Mouse (Mus musculus): Measurements from ENCODE around the gene Tcam1. TPM values are rescaled to one million over a fixed set of nuclear protein-coding genes. Genes with fewer than 3 reads are reported as not detected.

The Tcam1 gene
- polyA plus RNA-seq, 1 experiment: not detected

DNA sequence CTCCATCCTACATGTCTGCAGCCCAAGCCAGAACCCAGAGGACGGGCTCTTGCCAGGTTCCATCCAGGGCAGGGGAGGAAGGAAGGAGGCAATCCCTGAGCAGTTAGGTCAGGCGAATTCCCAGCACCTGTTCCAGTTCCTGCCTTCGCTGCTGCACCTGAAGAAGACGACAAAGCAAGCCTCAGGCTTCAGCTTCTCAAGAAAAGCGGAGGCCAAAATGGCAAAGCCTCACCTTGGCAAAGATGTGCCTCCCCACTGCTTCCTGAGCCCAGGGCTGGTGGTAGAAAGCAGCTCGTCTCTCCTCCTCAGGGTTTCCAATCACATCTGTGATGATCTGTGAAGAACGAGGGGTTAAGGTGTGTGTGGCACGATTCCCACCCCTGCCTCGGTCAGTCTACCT lies 12.5 kb upstream of the Tcam1 start:
- no peak overlapping the region for H3K27ac ChIP-seq (ENCODE audit: insufficient read depth, low read depth, low read length)
- WGBS: 89% methylated on average over 9 of the region's 9 CpGs
- peaks cover 24% of the 10 kb centered on the region for H3K4me1 ChIP-seq (ENCODE audit: control insufficient read depth, insufficient read depth, low read length)
- TF ChIP-seq CTCF (IDR thresholded peaks at IDR 0.05; ENCODE audit: insufficient read depth, low read depth, low read length) (no peak), POLR2A (IDR thresholded peaks at IDR 0.05; ENCODE audit: insufficient read depth, low read depth, low read length) (no peak)
- no peak overlapping the region for H3K4me3 ChIP-seq (ENCODE audit: insufficient read depth, low read depth, low read length)

DNA sequence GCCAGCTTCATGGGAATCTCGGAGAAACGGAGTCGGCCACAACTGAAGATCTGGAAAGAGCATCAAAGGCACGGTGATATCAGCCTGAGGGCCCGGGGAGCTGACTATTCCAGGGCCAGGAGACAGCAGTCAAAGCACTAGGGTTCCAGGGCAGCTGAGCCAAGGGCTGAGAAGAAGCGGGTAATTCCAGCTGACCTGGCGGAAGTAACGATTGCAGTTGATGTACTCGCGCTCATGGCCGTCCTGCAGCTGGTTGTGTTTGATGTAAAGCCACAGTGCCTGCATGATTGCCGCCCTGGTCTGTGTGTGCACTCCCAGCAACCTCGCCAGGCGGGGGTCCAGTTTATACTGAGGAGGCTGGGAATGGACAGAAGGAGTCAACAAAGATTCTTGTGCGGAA lies 11.5 kb upstream of the Tcam1 start:
- Histone ChIP-seq H3K4me1 (ENCODE audit: control insufficient read depth, insufficient read depth, low read length) (peaks cover 29% of the 10 kb centered on the region), H3K4me3 (ENCODE audit: insufficient read depth, low read depth, low read length) (no peak overlapping the region), H3K27ac (ENCODE audit: insufficient read depth, low read depth, low read length) (no peak overlapping the region)
- TF ChIP-seq CTCF (IDR thresholded peaks at IDR 0.05; ENCODE audit: insufficient read depth, low read depth, low read length) (no peak), POLR2A (IDR thresholded peaks at IDR 0.05; ENCODE audit: insufficient read depth, low read depth, low read length) (no peak)
- 83% methylated on average over 15 of the region's 15 CpGs for WGBS

DNA sequence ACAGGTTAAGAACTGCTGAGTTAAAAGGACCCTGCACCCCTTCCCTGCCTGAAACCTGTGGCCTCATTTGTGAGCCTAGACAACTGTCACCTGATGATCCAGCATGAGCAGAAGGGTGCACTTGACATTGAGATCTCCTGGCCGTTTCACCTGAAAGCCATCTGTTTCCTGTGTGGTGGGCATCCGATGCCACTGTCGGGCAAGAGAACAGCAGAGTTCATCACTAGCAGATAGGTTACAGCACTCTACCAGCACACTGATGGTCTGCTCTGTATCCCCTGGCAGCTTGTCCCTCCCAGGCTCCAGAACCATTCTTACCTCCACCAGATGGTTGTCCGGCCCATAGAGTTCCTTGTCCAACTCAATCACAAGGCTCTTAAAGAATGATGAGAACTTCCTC lies 10.9 kb upstream of the Tcam1 start:
- peaks cover 31% of the 10 kb centered on the region for H3K4me1 ChIP-seq (ENCODE audit: control insufficient read depth, insufficient read depth, low read length)
- WGBS: 93% methylated on average over 4 of the region's 4 CpGs
- no peak for TF ChIP-seq CTCF (IDR thresholded peaks at IDR 0.05; ENCODE audit: insufficient read depth, low read depth, low read length)
- no peak for TF ChIP-seq POLR2A (IDR thresholded peaks at IDR 0.05; ENCODE audit: insufficient read depth, low read depth, low read length)
- H3K27ac ChIP-seq (ENCODE audit: insufficient read depth, low read depth, low read length): no peak overlapping the region
- no peak overlapping the region for H3K4me3 ChIP-seq (ENCODE audit: insufficient read depth, low read depth, low read length)

DNA sequence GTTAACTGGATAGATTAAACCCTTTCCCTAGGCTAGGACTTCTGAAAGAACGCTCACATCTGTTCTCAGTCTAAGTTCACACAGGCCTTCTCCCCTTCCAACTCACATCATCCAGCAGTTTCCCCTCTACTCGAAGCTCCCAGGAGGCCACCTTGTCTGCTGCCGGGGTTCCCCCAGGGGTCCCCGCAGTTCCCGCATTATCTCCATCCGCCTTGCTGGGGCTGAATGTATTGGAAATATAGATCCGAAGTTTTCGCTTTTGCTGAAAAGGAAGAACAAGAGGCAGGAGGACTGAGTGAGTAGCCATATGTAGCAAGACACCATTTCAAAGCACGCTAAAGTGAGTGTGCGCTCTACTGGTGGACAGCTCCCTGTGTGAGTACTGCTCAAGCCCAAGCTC lies 10.0 kb upstream of the Tcam1 start:
- peaks cover 30% of the 10 kb centered on the region for H3K4me1 ChIP-seq (ENCODE audit: control insufficient read depth, insufficient read depth, low read length)
- TF ChIP-seq POLR2A (IDR thresholded peaks at IDR 0.05; ENCODE audit: insufficient read depth, low read depth, low read length): no peak
- 93% methylated on average over 10 of the region's 10 CpGs for WGBS
- H3K4me3 ChIP-seq (ENCODE audit: insufficient read depth, low read depth, low read length): no peak overlapping the region
- no peak overlapping the region for H3K27ac ChIP-seq (ENCODE audit: insufficient read depth, low read depth, low read length)

DNA sequence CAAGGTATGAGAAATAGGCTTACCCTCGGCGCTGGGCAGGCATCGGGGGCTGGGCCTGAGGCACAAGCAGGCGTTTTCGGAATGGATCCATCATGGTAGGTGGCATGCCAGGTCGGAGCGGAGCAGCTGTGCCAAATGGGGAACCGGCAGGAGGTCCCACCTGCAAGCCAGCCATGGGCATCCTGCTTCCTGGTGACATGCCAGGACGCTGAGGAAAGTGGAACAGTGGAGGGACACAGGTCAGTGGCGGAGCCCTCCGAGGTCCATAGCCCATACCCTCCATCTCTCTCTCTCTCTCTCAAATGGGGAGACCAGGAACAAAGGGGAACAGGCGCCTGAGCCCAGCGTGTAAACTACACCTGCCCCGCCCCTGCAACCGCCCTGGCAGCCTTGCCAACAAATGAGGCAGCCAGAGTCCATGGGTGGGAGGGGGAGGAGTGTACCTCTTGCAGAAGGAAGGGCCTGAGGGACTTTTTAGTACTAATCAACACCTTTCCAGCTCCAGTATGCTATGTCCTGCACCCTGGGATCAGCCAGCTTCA lies 9.1 kb upstream of the Tcam1 start:
- Histone ChIP-seq H3K4me1 (ENCODE audit: control insufficient read depth, insufficient read depth, low read length) (peaks cover 30% of the 10 kb centered on the region), H3K27ac (ENCODE audit: insufficient read depth, low read depth, low read length) (no peak overlapping the region), H3K4me3 (ENCODE audit: insufficient read depth, low read depth, low read length) (no peak overlapping the region)
- 70% methylated on average over 15 of the region's 15 CpGs for WGBS
- TF ChIP-seq CTCF (IDR thresholded peaks at IDR 0.05; ENCODE audit: insufficient read depth, low read depth, low read length): no peak
- no peak for TF ChIP-seq POLR2A (IDR thresholded peaks at IDR 0.05; ENCODE audit: insufficient read depth, low read depth, low read length)

DNA sequence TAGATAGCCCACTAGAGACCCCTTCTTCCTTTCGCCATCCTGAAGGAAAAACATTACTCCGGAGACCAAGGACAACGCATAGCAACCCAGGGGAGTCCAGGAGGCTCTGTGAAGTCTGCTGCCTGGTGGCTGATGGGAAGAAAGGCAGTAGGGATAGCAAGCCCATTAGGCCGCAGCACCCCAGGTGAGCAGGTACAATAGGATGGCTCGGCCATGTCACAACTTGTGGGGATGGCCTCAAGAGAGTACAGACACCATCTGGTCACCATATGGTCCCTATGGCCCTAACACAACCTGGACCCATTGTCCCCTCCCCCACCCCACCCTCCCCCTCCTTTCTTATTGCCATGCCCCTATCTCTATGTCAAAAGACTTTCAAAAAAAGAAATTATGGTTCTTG lies 8.6 kb upstream of the Tcam1 start:
- Histone ChIP-seq H3K4me1 (ENCODE audit: control insufficient read depth, insufficient read depth, low read length) (peaks cover 30% of the 10 kb centered on the region), H3K4me3 (ENCODE audit: insufficient read depth, low read depth, low read length) (no peak overlapping the region), H3K27ac (ENCODE audit: insufficient read depth, low read depth, low read length) (no peak overlapping the region)
- 87% methylated on average over 5 of the region's 5 CpGs for WGBS
- TF ChIP-seq POLR2A (IDR thresholded peaks at IDR 0.05; ENCODE audit: insufficient read depth, low read depth, low read length) (no peak), CTCF (IDR thresholded peaks at IDR 0.05; ENCODE audit: insufficient read depth, low read depth, low read length) (no peak)

DNA sequence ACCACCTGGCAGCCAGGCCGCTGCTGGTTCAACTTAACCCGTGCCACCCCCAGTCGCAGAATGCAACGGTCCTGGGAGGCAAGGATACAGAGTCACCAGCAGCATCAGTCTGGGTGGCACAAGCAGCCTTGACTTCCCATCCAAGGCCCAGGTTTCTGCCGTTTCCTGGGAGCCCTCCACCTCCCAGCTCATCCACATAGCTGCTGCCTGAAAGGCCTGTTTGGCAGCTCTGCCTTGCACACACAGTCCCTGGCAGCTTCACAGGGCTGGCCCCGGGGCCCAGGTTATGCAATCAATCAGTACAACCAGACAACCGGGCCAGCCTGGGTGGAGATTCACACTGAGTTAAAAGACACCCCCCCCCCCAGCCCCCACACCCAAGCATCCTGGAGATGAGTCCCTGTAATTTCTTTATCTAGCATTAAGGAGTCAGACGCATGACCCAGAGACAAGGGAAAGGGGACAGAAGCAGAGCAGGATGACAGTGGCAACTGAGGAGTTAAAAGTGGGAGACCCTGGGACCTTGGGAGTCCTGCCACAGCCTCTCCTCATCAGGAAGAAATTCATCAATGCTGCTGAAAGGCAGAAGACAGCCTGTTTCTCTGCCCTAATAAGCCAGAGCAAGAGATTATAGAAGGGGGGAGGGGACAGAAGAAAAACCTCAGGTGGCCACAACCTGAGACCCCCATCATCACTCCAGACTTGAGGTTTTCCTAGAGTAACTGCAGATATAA lies 8.0 kb upstream of the Tcam1 start:
- no peak overlapping the region for H3K4me3 ChIP-seq (ENCODE audit: insufficient read depth, low read depth, low read length)
- H3K27ac ChIP-seq (ENCODE audit: insufficient read depth, low read depth, low read length): no peak overlapping the region
- 51% methylated on average over 8 of the region's 8 CpGs for WGBS
- peaks cover 30% of the 10 kb centered on the region for H3K4me1 ChIP-seq (ENCODE audit: control insufficient read depth, insufficient read depth, low read length)
- TF ChIP-seq CTCF (IDR thresholded peaks at IDR 0.05; ENCODE audit: insufficient read depth, low read depth, low read length) (no peak), POLR2A (IDR thresholded peaks at IDR 0.05; ENCODE audit: insufficient read depth, low read depth, low read length) (no peak)

DNA sequence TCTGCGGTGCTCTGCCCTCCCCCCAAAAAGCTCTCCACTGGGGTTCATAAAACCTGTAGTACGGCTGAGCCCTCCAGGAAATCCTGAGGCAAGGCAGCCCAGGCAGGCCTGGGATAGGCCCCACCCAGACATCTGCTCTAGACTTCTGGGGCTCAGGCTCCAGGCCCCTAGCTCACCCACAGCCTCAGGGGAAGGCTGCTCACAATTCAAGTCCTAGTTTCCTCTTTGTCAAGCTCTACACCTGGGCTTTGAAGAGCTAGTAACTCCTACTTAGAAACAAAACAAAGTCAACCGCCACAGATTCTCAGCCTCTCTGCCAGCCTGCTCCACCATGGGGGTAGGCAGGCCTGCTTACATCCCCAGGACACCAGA lies 7.4 kb upstream of the Tcam1 start:
- Histone ChIP-seq H3K4me3 (ENCODE audit: insufficient read depth, low read depth, low read length) (no peak overlapping the region), H3K27ac (ENCODE audit: insufficient read depth, low read depth, low read length) (no peak overlapping the region), H3K4me1 (ENCODE audit: control insufficient read depth, insufficient read depth, low read length) (peaks cover 30% of the 10 kb centered on the region)
- 72% methylated on average over 3 of the region's 3 CpGs for WGBS
- TF ChIP-seq POLR2A (IDR thresholded peaks at IDR 0.05; ENCODE audit: insufficient read depth, low read depth, low read length) (no peak), CTCF (IDR thresholded peaks at IDR 0.05; ENCODE audit: insufficient read depth, low read depth, low read length) (no peak)

DNA sequence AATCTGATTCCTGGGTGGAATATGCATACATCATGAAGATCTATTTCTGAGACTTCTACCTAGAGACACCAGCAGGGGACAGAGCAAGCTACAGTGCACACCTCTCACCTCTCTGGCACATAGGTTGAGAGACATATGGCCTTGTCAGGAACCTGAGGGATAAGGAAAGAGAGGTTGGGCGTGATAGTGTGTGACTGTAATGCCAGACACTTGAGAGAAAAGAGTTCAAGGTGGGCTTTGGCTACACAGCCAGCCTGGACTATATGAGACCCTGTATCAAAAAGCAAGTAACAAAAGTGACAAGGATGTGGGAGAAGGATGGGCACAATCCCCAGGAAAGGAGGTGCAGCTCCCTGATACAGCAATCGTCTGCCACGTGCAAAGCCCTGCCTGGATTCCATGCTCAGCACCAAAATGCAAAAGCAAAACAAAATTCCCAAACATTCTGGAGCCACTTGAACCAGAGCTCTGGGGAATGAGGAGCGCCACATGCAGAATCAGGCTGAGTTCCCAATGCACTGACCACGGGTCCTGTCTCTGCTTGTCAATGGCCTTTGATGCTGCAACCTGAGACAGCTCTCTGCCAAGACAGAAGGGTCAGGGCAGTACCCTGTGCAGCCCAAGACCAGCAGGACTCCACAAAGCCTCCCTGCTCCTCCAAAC lies 5.2 kb upstream of the Tcam1 start:
- peak overlapping the region; percentile 77 for H3K4me3 ChIP-seq (ENCODE audit: insufficient read depth, low read depth, low read length)
- TF ChIP-seq CTCF (IDR thresholded peaks at IDR 0.05; ENCODE audit: insufficient read depth, low read depth, low read length) (no peak), POLR2A (IDR thresholded peaks at IDR 0.05; ENCODE audit: insufficient read depth, low read depth, low read length) (no peak)
- H3K27ac ChIP-seq (ENCODE audit: insufficient read depth, low read depth, low read length): peak overlapping the region; percentile 45; the same call in 1 of the 2 replicates
- 27% methylated on average over 5 of the region's 5 CpGs for WGBS
- H3K4me1 ChIP-seq (ENCODE audit: control insufficient read depth, insufficient read depth, low read length): peaks cover 30% of the 10 kb centered on the region

Data from olfactory bulb, adult 2 months (tissue).